Mouse (Mus musculus) heart, postnatal 0 days (tissue): ENCODE data around the gene Gm16503. TPM values are rescaled to one million over a fixed set of nuclear protein-coding genes. Genes with fewer than 3 reads are reported as not detected.
A peak's percentile ranks its signal among the peaks of the same experiment; 100 is the strongest.
"Not testable (repeated sequence)": the region's sequence is repeated elsewhere in the genome, so short reads cannot be mapped to it uniquely, and the experiment has no call there.

ENCODE experiments used
- ATAC-seq: fragments of 200-750 bp; cut with Nextera tagmentation; 2 replicates; pipeline ENCODE4 v1.8.0; 2017; ENCODE audit warnings: low read depth, moderate number of reproducible peaks, moderate library complexity; ENCODE audit not compliant: insufficient read depth
- DNase-seq: peaks from one replicate; pipeline ENCODE4 v3.0.0-alpha.2; 2016; ENCODE audit warnings: low spot score
- H3K27ac ChIP-seq: fragments of 300-500 bp; sonication (generic); 2 replicates; pipeline ENCODE4 v1.5.1; 2014; ENCODE audit warnings: low read depth, mild to moderate bottlenecking
- H3K27me3 ChIP-seq: fragments of 300-500 bp; sonication (generic); 2 replicates; pipeline ENCODE4 v1.6.1; 2014; ENCODE audit warnings: low read length, mixed read lengths; ENCODE audit not compliant: control insufficient read depth, insufficient read depth
- H3K36me3 ChIP-seq: fragments of 300-500 bp; sonication (generic); replicated peaks from 2 replicates; pipeline ENCODE4 v1.6.1; 2014; ENCODE audit warnings: low read length, mixed read lengths; ENCODE audit not compliant: control insufficient read depth, insufficient read depth
- H3K4me1 ChIP-seq: fragments of 300-500 bp; sonication (generic); 2 replicates; pipeline ENCODE4 v1.6.1; 2014; ENCODE audit warnings: antibody characterized with exemption; ENCODE audit not compliant: control insufficient read depth, insufficient read depth
- H3K4me2 ChIP-seq: fragments of 300-500 bp; sonication (generic); 2 replicates; pipeline ENCODE4 v1.6.1; 2014; ENCODE audit warnings: low read depth, mild to moderate bottlenecking, low read length, moderate library complexity
- H3K4me3 ChIP-seq: fragments of 300-500 bp; sonication (generic); 2 replicates; pipeline ENCODE4 v1.5.1; 2014; ENCODE audit warnings: low read depth, low read length
- H3K9ac ChIP-seq: fragments of 300-500 bp; sonication (generic); replicated peaks from 2 replicates; pipeline ENCODE4 v1.6.1; 2014; ENCODE audit warnings: low read depth, low read length, mixed read lengths
- H3K9me3 ChIP-seq: fragments of 300-500 bp; sonication (generic); replicated peaks from 2 replicates; pipeline ENCODE4 v1.6.1; 2016; ENCODE audit warnings: low read length; ENCODE audit not compliant: control insufficient read depth
- CTCF ChIP-seq: IDR thresholded peaks from 2 replicates; pipeline ENCODE4 v1.5.1; 2016; ENCODE audit warnings: antibody characterized with exemption, control low read depth, low read depth
- EP300 ChIP-seq: IDR thresholded peaks from 2 replicates; pipeline ENCODE4 v1.6.1; 2016; ENCODE audit warnings: antibody characterized with exemption, low read depth
- WGBS: fragments of 180-500 bp; shearing (Covaris S2); extraction: QIAGEN DNeasy Blood & Tissue Kit; methylation state at CpG from one replicate; pipeline ENCODE4 v1.1.7; 2014; 5-methylcytosine and 5-hydroxymethylcytosine counted together
- polyA plus RNA-seq: library from polyadenylated mRNA; unstranded; fragments of >200 nt; fragmentation: Nextera tagmentation; extraction: Ambion mirVana; gene quantifications from 2 replicates; pipeline ENCODE4 v1.2.1, GENCODE M21; 2015
- total RNA-seq: library from RNA; depleted of rRNA; stranded (reverse); fragments of >200 nt; gene quantifications from 2 replicates; pipeline ENCODE4 v1.2.3, GENCODE M21; 2014; ENCODE audit warnings: low replicate concordance

The Gm16503 gene
- total and polyA plus RNA-seq, 2 experiments from 2014 or later: 0.15 TPM; not detected in 1

- 61% methylated on average over 1 of the region's 1 CpGs for WGBS
- TF ChIP-seq EP300: no peak
- H3K9me3 ChIP-seq: peaks cover 69% of the 10 kb centered on the region
- H3K4me3 ChIP-seq: no peak overlapping the region
- H3K4me2 ChIP-seq: no peak overlapping the region
- H3K36me3 ChIP-seq: no peaks in the 10 kb centered on the region
- no peak overlapping the region for H3K27ac ChIP-seq
- no peaks in the 10 kb centered on the region for H3K4me1 ChIP-seq
- no peaks in the 10 kb centered on the region for H3K27me3 ChIP-seq
- no peak overlapping the region for H3K9ac ChIP-seq
- DNase-seq (no peak), ATAC-seq (no peak)
Measured at GRCm38 (mm10) chr4:147525125-147525524, 14.9 kb upstream of the Gm16503 start.

GRCm38 (mm10) chr4:147530366-147530765 lies 9.7 kb upstream of the Gm16503 start:
- TF ChIP-seq CTCF (peak; percentile 5; the same call in 1 of the 2 replicates), EP300 (no peak)
- Histone ChIP-seq H3K9ac (no peak overlapping the region), H3K4me2 (no peak overlapping the region), H3K27ac (no peak overlapping the region), H3K4me1 (no peaks in the 10 kb centered on the region), H3K36me3 (no peaks in the 10 kb centered on the region), H3K9me3 (peaks cover 47% of the 10 kb centered on the region), H3K27me3 (no peaks in the 10 kb centered on the region), H3K4me3 (no peak overlapping the region)
- DNase-seq: no peak
- ATAC-seq: no peak
- 82% methylated on average over 1 of the region's 1 CpGs for WGBS

GRCm38 (mm10) chr4:147535916-147536315 lies 4.1 kb upstream of the Gm16503 start:
- DNase-seq, H3K4me2 ChIP-seq, H3K4me1 ChIP-seq, H3K36me3 ChIP-seq, H3K4me3 ChIP-seq, ATAC-seq, H3K27me3 ChIP-seq, H3K27ac ChIP-seq, H3K9ac ChIP-seq: not testable (repeated sequence)
- H3K9me3 ChIP-seq: peaks cover 50% of the 10 kb centered on the region

GRCm38 (mm10) chr4:147537702-147538101 lies 2.3 kb upstream of the Gm16503 start:
- Histone ChIP-seq H3K4me3 (no peak overlapping the region), H3K27ac (no peak overlapping the region), H3K36me3 (no peaks in the 10 kb centered on the region), H3K9ac (no peak overlapping the region), H3K27me3 (no peaks in the 10 kb centered on the region), H3K4me2 (no peak overlapping the region), H3K4me1 (no peaks in the 10 kb centered on the region), H3K9me3 (peaks cover 39% of the 10 kb centered on the region)
- no peak for TF ChIP-seq CTCF
- TF ChIP-seq EP300: no peak
- 80% methylated on average over 2 of the region's 2 CpGs for WGBS
- ATAC-seq (no peak), DNase-seq (no peak)

GRCm38 (mm10) chr4:147541105-147541504 lies 1.1 kb downstream of the Gm16503 start:
- Histone ChIP-seq H3K27me3 (no peaks in the 10 kb centered on the region), H3K4me2 (no peak overlapping the region), H3K4me1 (no peaks in the 10 kb centered on the region), H3K9me3 (peaks cover 36% of the 10 kb centered on the region), H3K9ac (no peak overlapping the region), H3K27ac (no peak overlapping the region), H3K4me3 (no peak overlapping the region), H3K36me3 (no peaks in the 10 kb centered on the region)
- ATAC-seq: no peak
- no peak for TF ChIP-seq EP300
- TF ChIP-seq CTCF: no peak
- DNase-seq: no peak

- H3K27ac ChIP-seq, H3K4me1 ChIP-seq, H3K4me2 ChIP-seq, DNase-seq, H3K9me3 ChIP-seq, H3K27me3 ChIP-seq, H3K36me3 ChIP-seq, H3K4me3 ChIP-seq, ATAC-seq, H3K9ac ChIP-seq: not testable (repeated sequence)
- 63% methylated on average over 5 of the region's 5 CpGs for WGBS
Measured at GRCm38 (mm10) chr4:147553071-147553470, 13.1 kb downstream of the Gm16503 start, which contains the start of gene Zfp985. Zfp985 (plus strand) TSS chr4:147553277.

- DNase-seq, ATAC-seq, H3K9me3 ChIP-seq, H3K4me2 ChIP-seq, H3K27ac ChIP-seq, H3K27me3 ChIP-seq, H3K4me3 ChIP-seq, H3K9ac ChIP-seq, H3K4me1 ChIP-seq, H3K36me3 ChIP-seq: not testable (repeated sequence)
- WGBS: 51% methylated on average over 2 of the region's 2 CpGs
Measured at GRCm38 (mm10) chr4:147554361-147554760, 14.3 kb downstream of the Gm16503 start.

GRCm38 (mm10) chr4:147556921-147557320 lies 16.9 kb downstream of the Gm16503 start:
- H3K4me3 ChIP-seq, H3K4me1 ChIP-seq, H3K9ac ChIP-seq, ATAC-seq, DNase-seq, H3K27me3 ChIP-seq, H3K36me3 ChIP-seq, H3K4me2 ChIP-seq, H3K27ac ChIP-seq, H3K9me3 ChIP-seq: not testable (repeated sequence)
- WGBS: 38% methylated on average over 1 of the region's 1 CpGs

GRCm38 (mm10) chr4:147558011-147558410 lies 18.0 kb downstream of the Gm16503 start:
- H3K4me3 ChIP-seq, ATAC-seq, H3K9me3 ChIP-seq, DNase-seq, H3K27me3 ChIP-seq, H3K4me2 ChIP-seq, H3K27ac ChIP-seq, H3K9ac ChIP-seq, H3K36me3 ChIP-seq, H3K4me1 ChIP-seq: not testable (repeated sequence)
